Mouse (Mus musculus) ES-E14 (cell line): ENCODE results near the gene Bcl10. TPM values are rescaled to one million over a fixed set of nuclear protein-coding genes. Genes with fewer than 3 reads are reported as not detected.
A peak's percentile ranks its signal among the peaks of the same experiment; 100 is the strongest.

Experiments
- DNase-seq: peaks from one replicate; pipeline ENCODE4 v3.0.0-alpha.2; 2013; ENCODE audit warnings: low read depth, low spot score
- H3K27ac ChIP-seq: 2 replicates; pipeline ENCODE4 v1.5.1; 2012; ENCODE audit warnings: low read depth, mild to moderate bottlenecking, low read length, moderate library complexity, mixed read lengths; ENCODE audit not compliant: poor library complexity, insufficient read depth, severe bottlenecking
- H3K36me3 ChIP-seq: 2 replicates; pipeline ENCODE4 v1.6.1; 2012; ENCODE audit warnings: mild to moderate bottlenecking, low read length, moderate library complexity, mixed read lengths; ENCODE audit not compliant: control insufficient read depth, poor library complexity, insufficient read depth, severe bottlenecking
- H3K4me1 ChIP-seq, 2 experiments: fragments of 150-350 bp in 1 of 2; sonication (generic) in 1 of 2; 2 replicates each; pipeline ENCODE4 v1.6.1; 2012; ENCODE audit warnings: low read length in 2 of 2, mild to moderate bottlenecking in 1 of 2, mixed read lengths in 1 of 2; ENCODE audit not compliant: control insufficient read depth in 2 of 2, insufficient read depth in 2 of 2, poor library complexity in 1 of 2
- H3K4me3 ChIP-seq, 2 experiments: fragments of 150-350 bp in 1 of 2; sonication (generic) in 1 of 2; 2 replicates each; pipeline ENCODE4 v1.5.1; 2012; ENCODE audit warnings: low read length in 2 of 2, low read depth in 1 of 2, mild to moderate bottlenecking in 1 of 2, mixed read lengths in 1 of 2; ENCODE audit not compliant: insufficient read depth in 1 of 2, poor library complexity in 1 of 2, severe bottlenecking in 1 of 2
- H3K9ac ChIP-seq: 2 replicates; pipeline ENCODE4 v1.6.1; 2012; ENCODE audit warnings: low read depth, mild to moderate bottlenecking, low read length, mixed read lengths; ENCODE audit not compliant: poor library complexity, insufficient read depth, severe bottlenecking
- H3K9me3 ChIP-seq: fragments of 150-350 bp; sonication (generic); 2 replicates; pipeline ENCODE4 v1.6.1; 2012; ENCODE audit warnings: low read depth, mild to moderate bottlenecking, low read length; ENCODE audit not compliant: control insufficient read depth, insufficient read depth
- CHD2 ChIP-seq: IDR thresholded peaks from 2 replicates; pipeline ENCODE4 v1.6.1; 2014; ENCODE audit warnings: mild to moderate bottlenecking, low read depth, low read length, inconsistent platforms
- HCFC1 ChIP-seq: IDR thresholded peaks from 2 replicates; pipeline ENCODE4 v1.6.1; 2012; ENCODE audit warnings: low read length, inconsistent platforms, borderline replicate concordance; ENCODE audit not compliant: insufficient read depth
- MAFK ChIP-seq: IDR thresholded peaks from 2 replicates; pipeline ENCODE4 v1.6.1; 2014; ENCODE audit warnings: mild to moderate bottlenecking, low read depth, low read length, inconsistent platforms; ENCODE audit not compliant: insufficient read depth
- ZC3H11A ChIP-seq: IDR thresholded peaks from 2 replicates; pipeline ENCODE4 v1.6.1; 2012; ENCODE audit warnings: low read depth, mild to moderate bottlenecking, inconsistent platforms, low read length, borderline replicate concordance
- ZNF384 ChIP-seq: IDR thresholded peaks from 2 replicates; pipeline ENCODE4 v1.6.1; 2012; ENCODE audit warnings: low read depth, low read length, inconsistent platforms
- in situ Hi-C, 2 experiments: fragments of 600-800 bp; cut with MboI; formaldehyde crosslinking; loops; one replicate each; pipeline ENCODE4 v1.15.1; 2025; ENCODE audit warnings: low sequenced_read_pairs in 2 of 2, inconsistent platforms in 1 of 2; ENCODE audit not compliant: unreplicated experiment in 2 of 2
- total RNA-seq: library from RNA; depleted of rRNA; stranded (reverse); fragments of 300-350 nt; gene quantifications from 2 replicates; pipeline ENCODE4 v1.2.3, GENCODE M21; 2012

The Bcl10 gene
- total RNA-seq, 1 experiment = 27.8 TPM

GRCm38 (mm10) chr3:145947539-145948204 lies 25.1 kb downstream of the Bcl10 start:
- H3K27ac ChIP-seq = no peak overlapping the region
- H3K9me3 ChIP-seq = no peaks in the 10 kb centered on the region
- peaks cover 7% of the 10 kb centered on the region for H3K36me3 ChIP-seq
- in situ Hi-C loops = loop anchor here in 1 of 2 experiments (5.0 to 10.0 kb wide), 2 partner anchors 107 to 230 kb away; no protein-coding TSS in a partner anchor
- H3K9ac ChIP-seq = no peak overlapping the region
- H3K4me3 ChIP-seq = no peak overlapping the region
- DNase-seq = no peak
- peaks cover 0 to 1% of the 10 kb centered on the region in 2 experiments; a peak in 1 of 4 replicates for H3K4me1 ChIP-seq
- no peak for TF ChIP-seq MAFK

DNA sequence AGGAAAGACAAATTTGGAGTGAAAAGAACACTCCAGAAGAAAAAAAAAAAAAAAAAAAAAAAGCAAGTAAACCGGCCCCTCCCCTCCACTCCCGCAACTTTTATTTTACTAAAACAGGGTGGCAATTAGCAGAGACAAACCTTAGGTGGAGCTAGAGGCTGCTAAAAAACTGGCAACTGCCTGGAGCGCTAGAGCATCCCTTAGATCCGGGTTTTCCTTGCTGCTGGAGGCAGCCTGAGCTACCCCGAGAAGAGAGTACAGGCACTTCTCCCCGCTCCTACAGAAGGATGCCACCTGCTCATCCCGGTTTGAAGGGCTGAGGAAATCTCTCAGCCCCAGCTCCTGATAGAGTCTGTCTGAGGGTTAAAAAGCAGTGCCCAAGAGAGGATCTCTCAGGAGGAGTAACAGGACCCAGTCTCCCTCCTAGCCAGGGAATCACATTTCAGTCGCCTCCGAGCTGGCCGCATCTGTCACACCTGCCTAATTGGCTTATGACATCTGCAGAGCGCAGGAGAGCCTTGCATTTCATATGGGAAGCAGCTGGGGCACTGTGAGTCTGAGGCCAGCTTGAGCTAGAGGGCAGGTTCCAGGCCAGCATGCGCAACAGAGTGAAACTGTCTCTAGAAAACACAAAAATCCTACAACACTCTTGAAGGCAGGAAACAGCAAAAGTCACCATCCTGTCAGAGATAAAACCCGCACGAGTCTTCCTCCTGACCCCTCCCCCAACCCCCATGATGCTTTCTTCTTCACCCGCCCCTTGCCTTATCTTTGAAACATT lies 27.6 kb downstream of the Bcl10 start:
- Histone ChIP-seq H3K4me3 (peak overlapping the region in 1 of 2 experiments; percentile 23; a peak in 1 of 4 replicates), H3K36me3 (no peaks in the 10 kb centered on the region), H3K4me1 (peaks cover 0 to 1% of the 10 kb centered on the region in 2 experiments; a peak in 1 of 4 replicates), H3K9me3 (no peaks in the 10 kb centered on the region), H3K9ac (no peak overlapping the region; the same call in 1 of the 2 replicates), H3K27ac (no peak overlapping the region)
- peak; percentile 60 for DNase-seq
- TF ChIP-seq HCFC1 (no peak), MAFK (no peak), ZNF384 (peak; percentile 89), ZC3H11A (peak; percentile 74; the same call in 1 of the 2 replicates), CHD2 (no peak)
- in situ Hi-C loops = no loop called here

- no peaks in the 10 kb centered on the region for H3K9me3 ChIP-seq
- DNase-seq = no peak
- no peak overlapping the region for H3K9ac ChIP-seq
- TF ChIP-seq ZNF384 (no peak), CHD2 (no peak), MAFK (no peak), HCFC1 (no peak), ZC3H11A (no peak)
- H3K4me3 ChIP-seq = no peak overlapping the region
- in situ Hi-C loops = no loop called here
- no peak overlapping the region for H3K27ac ChIP-seq
- H3K4me1 ChIP-seq = peaks cover 0 to 1% of the 10 kb centered on the region in 2 experiments; a peak in 1 of 4 replicates
- no peaks in the 10 kb centered on the region for H3K36me3 ChIP-seq
These were observed 28.2 kb downstream of the Bcl10 start for GRCm38 (mm10) chr3:145950815-145951130.

DNA sequence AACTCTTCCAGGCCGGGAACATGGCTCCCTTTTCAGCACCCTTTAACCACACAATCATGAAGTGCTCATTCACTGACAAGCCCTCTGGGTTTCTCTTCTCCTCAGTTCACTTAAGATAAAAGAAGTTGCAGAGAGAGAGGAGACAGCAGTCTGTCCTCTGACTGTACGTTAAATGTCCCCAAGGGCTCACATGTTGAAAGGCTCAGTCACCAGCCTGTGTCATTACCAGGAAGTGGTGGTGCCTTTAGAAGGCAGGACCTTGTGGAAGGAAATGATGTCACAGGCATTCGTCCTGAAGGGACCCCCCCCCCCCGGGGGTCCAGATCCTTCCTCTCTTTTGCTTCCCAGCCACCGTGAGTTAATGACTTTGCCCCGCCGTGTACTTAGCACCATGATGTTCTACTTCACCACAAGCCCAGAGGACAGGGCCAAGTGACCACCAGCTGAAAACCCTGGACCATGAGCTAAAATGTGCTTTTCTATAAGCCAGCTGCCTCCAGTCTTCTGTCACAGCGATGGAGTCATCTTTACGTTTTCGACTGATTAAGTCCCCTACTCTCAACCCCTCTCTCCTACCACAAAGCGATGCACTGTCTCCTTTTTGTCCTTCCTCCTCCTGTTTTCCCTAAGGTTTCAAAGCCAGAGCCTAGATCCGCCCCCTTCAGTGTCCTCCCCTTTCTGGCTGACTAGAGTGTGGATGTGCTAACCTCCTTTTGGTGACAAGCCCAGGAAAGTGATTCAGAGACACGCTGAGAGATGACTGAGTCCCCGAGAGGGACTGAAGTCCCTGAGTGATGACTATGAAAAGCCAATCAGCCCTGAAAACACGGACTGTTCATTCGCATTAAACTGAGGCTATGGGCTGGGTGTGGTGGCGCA lies 28.9 kb downstream of the Bcl10 start:
- H3K4me3 ChIP-seq = no peak overlapping the region
- peaks cover 0 to 1% of the 10 kb centered on the region in 2 experiments; a peak in 1 of 4 replicates for H3K4me1 ChIP-seq
- no peak overlapping the region for H3K27ac ChIP-seq
- TF ChIP-seq MAFK (no peak), ZNF384 (no peak), CHD2 (no peak), ZC3H11A (no peak), HCFC1 (no peak)
- in situ Hi-C loops = no loop called here
- H3K9me3 ChIP-seq = no peaks in the 10 kb centered on the region
- no peak for DNase-seq
- H3K36me3 ChIP-seq = no peaks in the 10 kb centered on the region
- H3K9ac ChIP-seq = no peak overlapping the region
